Mouse (Mus musculus): ENCODE results near the gene Unc93b1. TPM values are rescaled to one million over a fixed set of nuclear protein-coding genes. Genes with fewer than 3 reads are reported as not detected.

Unc93b1 gene
- 548 to 668 TPM (median 607 TPM) in 4 replicates for total RNA-seq (2023; ENCODE audit: inconsistent age)

DNA sequence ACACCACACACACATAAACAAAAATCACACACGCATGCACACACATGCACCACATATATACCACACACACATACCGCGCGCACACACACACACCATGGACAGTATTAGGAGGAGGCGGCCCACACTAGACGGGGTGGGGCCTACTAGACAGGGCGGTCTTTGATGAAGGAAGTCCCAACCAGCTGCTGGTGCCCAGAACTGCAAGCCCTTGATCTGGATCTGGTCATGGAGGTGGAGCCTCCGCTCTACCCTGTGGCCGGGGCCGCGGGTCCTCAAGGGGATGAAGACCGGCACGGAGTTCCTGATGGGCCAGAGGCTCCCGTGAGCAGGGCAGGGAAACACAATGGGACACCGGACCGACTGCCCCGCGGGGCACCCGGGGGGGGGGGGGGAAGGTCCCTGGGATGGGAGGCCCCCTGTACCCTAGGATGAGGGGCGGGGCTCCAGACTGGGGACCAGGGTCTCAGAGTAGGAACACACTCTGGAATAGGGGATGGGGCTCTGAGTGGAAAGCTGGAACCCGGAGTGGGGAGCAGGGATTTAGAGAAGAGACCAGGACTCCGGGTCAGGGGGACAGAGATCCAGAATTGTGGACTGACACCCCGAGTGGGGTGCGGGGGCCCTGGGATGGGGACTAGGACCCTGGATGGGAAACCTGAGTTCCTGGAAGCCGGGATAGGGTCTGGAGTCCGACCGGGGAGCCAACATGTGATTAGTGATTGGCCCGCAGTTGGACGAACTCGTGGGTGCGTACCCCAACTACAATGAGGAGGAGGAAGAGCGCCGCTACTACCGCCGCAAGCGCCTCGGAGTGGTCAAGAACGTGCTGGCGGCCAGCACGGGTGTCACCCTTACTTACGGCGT lies at the start of gene Unc93b1:
TSS of gene Unc93b1 (plus strand) at position 155 of the 864 bp plus-strand sequence.

DNA sequence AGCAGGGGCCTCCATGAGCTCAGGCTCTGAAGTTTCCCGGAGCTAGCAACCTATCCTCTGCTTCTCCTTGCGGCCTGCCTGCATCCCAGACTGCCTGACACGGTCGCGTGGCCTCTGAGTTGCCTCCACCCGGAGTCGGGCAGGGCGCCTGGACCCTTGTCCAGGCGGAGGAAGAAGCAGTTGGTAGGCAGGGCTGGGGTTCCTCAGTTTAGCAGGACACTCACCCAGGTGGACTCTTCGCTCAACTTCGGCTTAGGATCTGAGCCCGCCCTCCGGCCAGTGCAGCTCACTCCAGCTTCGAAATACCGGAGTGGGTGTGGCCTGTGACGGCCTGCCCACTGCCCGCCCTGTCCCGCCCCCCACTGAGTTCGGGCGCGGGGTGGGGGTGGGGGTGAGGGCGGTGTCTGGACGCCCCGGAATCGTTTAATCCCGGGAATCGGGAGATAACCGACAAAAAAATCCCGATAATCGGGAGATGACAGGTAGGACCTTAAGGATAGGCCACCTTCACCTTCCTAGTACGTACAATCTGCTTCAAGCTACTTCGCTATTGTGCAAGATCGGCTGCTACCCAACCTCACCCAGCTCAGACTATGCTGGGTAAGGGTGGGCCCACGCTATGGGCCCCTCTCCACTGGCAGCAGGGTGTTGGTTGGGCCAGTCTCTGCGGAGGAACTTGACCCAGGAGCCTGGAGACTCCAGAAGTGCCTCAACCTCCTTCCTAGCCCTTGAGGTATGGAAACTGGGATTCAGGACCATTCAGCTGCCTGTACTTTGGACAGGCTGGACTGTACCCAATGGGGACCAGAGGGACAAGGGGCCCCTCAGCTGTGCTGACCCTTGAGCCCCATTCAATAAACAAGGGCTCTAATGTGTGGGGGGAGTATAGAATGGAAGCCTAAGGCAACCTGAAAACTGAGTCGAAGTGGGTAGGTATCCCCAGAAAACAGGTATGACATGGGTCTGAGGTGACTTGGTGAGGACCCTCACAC lies 27.9 kb upstream of the Unc93b1 start, which contains the start of gene Tcirg1:
TSS of gene Tcirg1 (minus strand) at position 339 of the 992 bp plus-strand sequence.

DNA sequence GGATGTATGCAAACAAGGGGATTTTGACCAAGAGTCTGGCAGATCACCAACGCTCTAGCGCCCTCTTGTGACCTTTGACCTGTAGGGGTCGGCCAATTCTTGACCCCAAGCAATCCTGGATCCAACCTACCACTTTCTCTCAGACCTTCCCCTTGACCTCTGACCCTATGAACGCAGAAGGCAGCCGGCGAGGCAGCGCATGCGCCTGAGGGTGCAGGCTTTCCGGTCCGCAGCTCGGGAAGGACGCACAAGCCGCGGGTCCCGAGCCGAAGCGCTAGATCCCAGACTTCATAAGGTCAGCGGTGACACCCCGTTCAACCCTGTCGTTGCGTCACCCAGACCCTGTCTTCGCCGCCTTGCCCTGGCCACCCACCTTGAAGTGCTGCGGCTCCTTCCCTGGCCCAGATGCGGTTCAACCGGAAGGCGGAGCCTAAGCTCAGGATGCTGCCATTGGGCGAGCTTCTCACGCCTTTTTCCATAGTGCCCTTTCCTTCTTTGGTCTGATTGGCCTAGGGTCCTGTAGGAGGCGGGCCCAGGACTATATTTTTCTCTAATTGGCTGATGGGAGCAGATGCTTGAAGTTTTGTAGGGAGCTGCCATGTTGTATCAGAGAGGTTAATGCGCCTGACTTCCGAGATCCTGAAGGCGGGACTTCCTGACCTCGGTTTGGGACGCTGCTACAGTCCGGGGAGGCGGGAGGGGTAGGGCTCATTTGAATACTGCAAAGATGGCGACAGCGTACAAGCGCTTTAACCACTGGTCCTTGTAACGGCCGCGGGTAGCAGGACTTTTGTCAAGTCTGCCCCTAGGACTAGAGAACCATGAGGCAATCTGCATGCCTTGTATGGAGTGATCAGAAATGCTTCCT lies 22.4 kb upstream of the Unc93b1 start, which contains the start of gene Ndufs8:
TSS of gene Ndufs8 (minus strand) at position 438 of the 868 bp plus-strand sequence.

DNA sequence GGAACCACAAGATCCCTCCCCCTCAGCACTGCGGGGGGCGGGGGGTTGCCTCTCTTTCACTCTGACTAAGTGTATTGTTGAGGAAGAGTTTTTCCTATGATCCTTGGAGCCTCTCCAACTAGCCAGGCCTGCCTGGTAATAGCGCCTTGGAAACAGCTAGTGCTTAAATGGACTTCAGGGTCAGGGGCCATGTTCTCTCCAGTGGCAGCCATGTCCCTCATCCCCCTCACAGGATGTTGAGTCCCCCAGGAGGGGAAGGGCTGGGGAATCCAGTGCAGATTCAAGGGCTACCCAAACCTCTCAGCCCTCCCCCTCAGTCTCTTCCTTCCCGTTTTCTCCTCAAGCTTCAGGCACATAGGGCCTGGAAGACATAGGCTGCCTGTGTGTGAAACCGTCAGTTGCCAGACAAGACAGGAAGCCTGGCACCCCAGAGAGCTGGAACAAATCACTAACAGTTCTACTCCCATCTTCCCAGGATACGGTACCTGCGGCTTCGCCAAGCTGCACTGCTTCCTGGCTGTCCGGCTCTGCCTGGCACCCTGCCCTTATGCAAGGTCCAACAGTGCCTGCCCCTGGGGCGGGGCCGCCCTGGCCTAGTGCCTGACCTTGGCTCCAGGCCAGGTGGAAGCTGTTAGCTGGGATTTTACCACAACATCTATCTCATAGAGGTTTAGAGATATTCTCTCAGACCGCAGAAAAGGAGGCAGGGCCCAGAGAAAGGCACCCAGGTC lies 5.6 kb upstream of the Unc93b1 start, which contains the start of gene Aldh3b1:
TSS of gene Aldh3b1 (minus strand) at position 598 of the 731 bp plus-strand sequence.

DNA sequence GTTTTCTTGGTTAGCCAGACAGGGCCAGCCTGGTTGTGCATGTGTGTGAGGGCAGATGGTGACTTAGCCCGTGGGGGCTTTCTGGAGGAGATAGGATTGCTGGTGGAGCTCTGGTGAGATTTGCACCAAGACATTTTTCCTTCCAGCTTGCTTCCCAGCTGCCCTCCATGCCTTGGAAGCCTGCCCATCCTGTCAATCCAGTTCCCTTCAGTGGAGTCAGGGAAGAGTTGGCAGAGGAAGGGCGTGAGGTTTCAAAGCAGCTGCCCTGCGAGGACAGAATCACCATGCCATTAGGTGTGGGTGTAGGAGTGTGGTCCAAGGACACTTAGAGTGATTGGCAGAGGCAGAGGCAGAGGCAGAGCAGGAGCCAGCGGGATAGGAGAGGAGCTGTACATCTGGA lies 23.5 kb downstream of the Unc93b1 start, which contains the start of gene Aldh3b3:
TSS of gene Aldh3b3 (plus strand) at position 176 of the 400 bp plus-strand sequence.

DNA sequence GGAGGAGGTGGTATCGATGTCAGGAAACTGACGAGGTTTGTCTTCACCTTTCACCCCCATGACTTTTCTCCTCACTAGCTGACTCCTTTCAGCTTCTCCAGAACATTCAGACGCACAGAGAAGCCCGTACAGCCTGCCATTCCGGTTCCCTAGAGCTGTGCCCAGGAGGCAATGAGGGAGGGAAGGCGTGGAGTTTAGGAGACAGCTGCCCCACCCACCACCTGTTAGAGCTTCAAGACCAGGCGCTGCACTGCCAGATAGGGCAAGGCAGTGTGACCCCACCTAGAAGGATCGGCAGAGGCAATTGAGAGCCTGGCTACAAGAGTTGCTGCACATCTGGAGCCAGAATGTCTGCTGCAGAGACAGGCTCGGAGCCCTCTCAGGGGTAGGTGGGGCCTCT lies 37.2 kb downstream of the Unc93b1 start, which contains the start of gene Aldh3b2:
TSS of gene Aldh3b2 (plus strand) at position 100 of the 400 bp plus-strand sequence.

DNA sequence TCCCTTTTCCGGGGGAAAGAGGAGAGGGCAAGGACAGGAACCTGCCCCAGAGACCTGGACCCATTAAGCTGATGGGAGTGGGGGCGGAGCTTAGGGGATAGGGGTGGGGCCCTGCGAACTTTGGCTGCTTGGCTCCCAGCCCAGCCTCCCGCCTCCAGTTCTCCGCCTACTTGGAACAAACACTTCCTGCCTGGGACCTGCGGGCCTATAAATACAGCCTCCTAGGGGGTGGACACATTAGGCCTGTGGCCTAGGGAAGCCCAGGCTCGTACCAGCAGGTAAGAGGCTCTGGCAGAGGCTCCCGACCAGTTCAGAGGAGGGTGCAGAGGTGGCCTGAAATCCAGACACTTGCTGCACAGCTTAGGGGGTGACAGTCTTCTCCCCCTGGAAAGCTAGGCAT lies 51.3 kb downstream of the Unc93b1 start, which contains the start of gene Acy3:
TSS of gene Acy3 (plus strand) at position 237 of the 400 bp plus-strand sequence.

DNA sequence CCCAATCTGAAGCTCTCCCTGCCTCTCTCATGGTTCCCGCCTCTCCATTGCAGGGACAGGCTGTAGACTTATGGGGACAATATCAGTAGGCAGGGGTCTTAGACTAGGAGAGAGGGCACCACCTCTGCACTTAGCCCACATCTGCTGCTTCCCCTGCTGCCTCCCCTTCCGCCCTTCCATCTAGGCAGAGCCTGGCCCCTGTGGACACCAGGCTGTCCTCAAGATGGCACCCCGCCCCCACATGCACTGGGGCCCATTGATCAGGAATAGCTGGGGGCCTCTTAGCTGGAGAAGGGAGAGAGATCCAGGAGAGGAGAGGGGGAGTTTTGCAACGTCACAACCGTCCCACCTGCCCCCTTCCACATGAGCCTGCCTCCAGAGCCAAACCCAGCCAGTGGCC lies 57.4 kb downstream of the Unc93b1 start, which contains the start of gene Tbx10:
TSS of gene Tbx10 (plus strand) at position 337 of the 400 bp plus-strand sequence.

Other genes starting within 250 kb of the Unc93b1 start
- 0.63 to 1.2 TPM (median 0.94 TPM) in 4 replicates for gene Lrp5, start 248.6 kb upstream of the Unc93b1 start, total RNA-seq (2023; ENCODE audit: inconsistent age)
- 4.8 to 6.5 TPM (median 5.5 TPM) in 4 replicates for gene 1810055G02Rik, start 226.9 kb upstream of the Unc93b1 start, total RNA-seq (2023; ENCODE audit: inconsistent age)
- gene Kmt5b, start 167.8 kb upstream of the Unc93b1 start, total RNA-seq (2023; ENCODE audit: inconsistent age): 110 to 126 TPM (median 119 TPM) in 4 replicates
- 51.3 to 66.2 TPM (median 60.2 TPM) in 4 replicates for gene Chka, start 83.4 kb upstream of the Unc93b1 start, total RNA-seq (2023; ENCODE audit: inconsistent age)
- gene Tcirg1, start 28.1 kb upstream of the Unc93b1 start, total RNA-seq (2023; ENCODE audit: inconsistent age): 135 to 176 TPM (median 152 TPM) in 4 replicates
- 84.9 to 96.2 TPM (median 92.2 TPM) in 4 replicates for gene Ndufs8, start 22.4 kb upstream of the Unc93b1 start, total RNA-seq (2023; ENCODE audit: inconsistent age)
- 8.7 to 9.6 TPM (median 9.1 TPM) in 4 replicates for gene Aldh3b1, start 5.4 kb upstream of the Unc93b1 start, total RNA-seq (2023; ENCODE audit: inconsistent age)
- 0.60 TPM in 1 of 4 replicates, not detected in the others for gene Aldh3b3, start 23.5 kb downstream of the Unc93b1 start, total RNA-seq (2023; ENCODE audit: inconsistent age)
- 0.22 to 0.38 TPM in 2 of 4 replicates, not detected in the others for gene Aldh3b2, start 37.1 kb downstream of the Unc93b1 start, total RNA-seq (2023; ENCODE audit: inconsistent age)
- not detected in 4 replicates for gene Acy3, start 51.4 kb downstream of the Unc93b1 start, total RNA-seq (2023; ENCODE audit: inconsistent age)
- gene Tbx10, start 57.6 kb downstream of the Unc93b1 start, total RNA-seq (2023; ENCODE audit: inconsistent age): not detected in 4 replicates
- gene Nudt8, start 65.4 kb downstream of the Unc93b1 start, total RNA-seq (2023; ENCODE audit: inconsistent age): 22.3 to 28.3 TPM (median 25.0 TPM) in 4 replicates
- gene Gm49405, start 65.4 kb downstream of the Unc93b1 start, total RNA-seq (2023; ENCODE audit: inconsistent age): 3.2 to 4.8 TPM (median 4.4 TPM) in 4 replicates
- 8.6 to 10.7 TPM (median 10.2 TPM) in 4 replicates for gene Doc2g, start 68.1 kb downstream of the Unc93b1 start, total RNA-seq (2023; ENCODE audit: inconsistent age)
- gene Ndufv1, start 77.6 kb downstream of the Unc93b1 start, total RNA-seq (2023; ENCODE audit: inconsistent age): 83.3 to 94.8 TPM (median 93.6 TPM) in 4 replicates
- 129 to 162 TPM (median 142 TPM) in 4 replicates for gene Gstp1, start 102.8 kb downstream of the Unc93b1 start, total RNA-seq (2023; ENCODE audit: inconsistent age)
- gene Gstp2, start 110.8 kb downstream of the Unc93b1 start, total RNA-seq (2023; ENCODE audit: inconsistent age): 8.5 to 13.7 TPM (median 10.5 TPM) in 4 replicates
- not detected in 4 replicates for gene Gstp3, start 124.4 kb downstream of the Unc93b1 start, total RNA-seq (2023; ENCODE audit: inconsistent age)
- not detected in 4 replicates for gene Cabp2, start 146.4 kb downstream of the Unc93b1 start, total RNA-seq (2023; ENCODE audit: inconsistent age)
- gene Cdk2ap2, start 162.0 kb downstream of the Unc93b1 start, total RNA-seq (2023; ENCODE audit: inconsistent age): 125 to 143 TPM (median 131 TPM) in 4 replicates
- 177 to 203 TPM (median 187 TPM) in 4 replicates for gene Pitpnm1, start 164.8 kb downstream of the Unc93b1 start, total RNA-seq (2023; ENCODE audit: inconsistent age)
- gene Aip, start 190.7 kb downstream of the Unc93b1 start, total RNA-seq (2023; ENCODE audit: inconsistent age): 93.0 to 109 TPM (median 99.7 TPM) in 4 replicates
- 0.38 to 0.78 TPM (median 0.69 TPM) in 4 replicates for gene Gpr152, start 204.6 kb downstream of the Unc93b1 start, total RNA-seq (2023; ENCODE audit: inconsistent age)
- 1.8 to 2.4 TPM (median 2.0 TPM) in 4 replicates for gene Cabp4, start 208.8 kb downstream of the Unc93b1 start, total RNA-seq (2023; ENCODE audit: inconsistent age)
- 142 to 167 TPM (median 154 TPM) in 4 replicates for gene Coro1b, start 213.4 kb downstream of the Unc93b1 start, total RNA-seq (2023; ENCODE audit: inconsistent age)
- gene Ptprcap, start 218.4 kb downstream of the Unc93b1 start, total RNA-seq (2023; ENCODE audit: inconsistent age): 373 to 450 TPM (median 401 TPM) in 4 replicates
- gene Rps6kb2, start 228.2 kb downstream of the Unc93b1 start, total RNA-seq (2023; ENCODE audit: inconsistent age): 49.7 to 66.7 TPM (median 51.3 TPM) in 4 replicates
- 78.2 to 88.7 TPM (median 80.1 TPM) in 4 replicates for gene Carns1, start 240.3 kb downstream of the Unc93b1 start, total RNA-seq (2023; ENCODE audit: inconsistent age)